Mouse (Mus musculus): ENCODE data around the gene Gapt. TPM values are rescaled to one million over a fixed set of nuclear protein-coding genes. Genes with fewer than 3 reads are reported as not detected.
A peak's percentile ranks its signal among the peaks of the same experiment; 100 is the strongest.
"Not testable (repeated sequence)": the region's sequence is repeated elsewhere in the genome, so short reads cannot be mapped to it uniquely, and the experiment has no call there.

Gene Gapt
- polyA plus RNA-seq (2015; fragmentation: Nextera tagmentation; extraction: Ambion mirVana): 0.39 and 0.40 TPM in 2 replicates

GRCm38 (mm10) chr13:110356941-110357340 is at the start of gene Gapt:
Gene Gapt, minus strand, starts transcription at chr13:110357199.
- ATAC-seq: no peak
- no peak within 1 kb of the TSS for H3K9ac ChIP-seq (ENCODE audit: low read depth, low read length)

DNA sequence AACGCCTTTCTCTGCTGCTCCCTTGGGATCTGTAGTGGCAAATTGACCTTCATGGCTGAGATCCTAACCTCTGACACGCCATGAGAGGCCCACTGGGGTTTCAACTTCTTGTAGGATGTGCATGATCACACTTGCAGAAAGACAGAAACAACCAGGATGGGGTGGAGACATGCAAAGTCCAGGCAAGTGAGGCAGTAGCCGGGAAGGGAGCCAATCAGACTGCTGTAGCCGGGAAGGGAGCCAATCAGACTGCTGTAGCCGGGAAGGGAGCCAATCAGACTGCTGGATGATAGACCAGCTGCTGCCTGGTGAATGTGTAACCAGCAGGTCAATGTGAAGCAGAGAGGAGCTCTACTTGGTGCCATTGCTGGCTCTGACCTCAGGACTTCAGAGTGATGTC is 49.2 kb upstream of the Gapt start:
- H3K9me3 ChIP-seq (ENCODE audit: control insufficient read depth, low read length): no peaks in the 10 kb centered on the region
- H3K27ac ChIP-seq (ENCODE audit: low read length): no peak overlapping the region
- no peaks in the 10 kb centered on the region for H3K27me3 ChIP-seq (replicated peaks; ENCODE audit: control insufficient read depth, insufficient read depth, low read length)
- no peaks in the 10 kb centered on the region for H3K4me1 ChIP-seq (ENCODE audit: control insufficient read depth, insufficient read depth, low read length)
- 77% methylated on average over 5 of the region's 5 CpGs for WGBS
- peak; percentile 55; the same call in 1 of the 2 replicates for ATAC-seq
- no peaks in the 10 kb centered on the region for H3K36me3 ChIP-seq (ENCODE audit: control insufficient read depth, insufficient read depth, low read length)
- no peak overlapping the region for H3K9ac ChIP-seq (ENCODE audit: low read depth, low read length)
- H3K4me2 ChIP-seq (ENCODE audit: low read depth, low read length): no peak overlapping the region
- no peak overlapping the region for H3K4me3 ChIP-seq (ENCODE audit: low read length)

More at GRCm38 (mm10) chr13:110356941-110357340, at the start of gene Gapt:
- Histone ChIP-seq H3K9me3 (ENCODE audit: control insufficient read depth, low read length) (no peaks in the 10 kb centered on the region), H3K27me3 (replicated peaks; ENCODE audit: control insufficient read depth, insufficient read depth, low read length) (no peaks in the 10 kb centered on the region), H3K4me2 (ENCODE audit: low read depth, low read length) (no peak within 1 kb of the TSS), H3K36me3 (ENCODE audit: control insufficient read depth, insufficient read depth, low read length) (no peaks in the 10 kb centered on the region), H3K4me1 (ENCODE audit: control insufficient read depth, insufficient read depth, low read length) (no peaks in the 10 kb centered on the region), H3K27ac (ENCODE audit: low read length) (no peak within 1 kb of the TSS), H3K4me3 (ENCODE audit: low read length) (no peak within 1 kb of the TSS)
- WGBS: 71% methylated on average over 2 of the region's 2 CpGs

DNA sequence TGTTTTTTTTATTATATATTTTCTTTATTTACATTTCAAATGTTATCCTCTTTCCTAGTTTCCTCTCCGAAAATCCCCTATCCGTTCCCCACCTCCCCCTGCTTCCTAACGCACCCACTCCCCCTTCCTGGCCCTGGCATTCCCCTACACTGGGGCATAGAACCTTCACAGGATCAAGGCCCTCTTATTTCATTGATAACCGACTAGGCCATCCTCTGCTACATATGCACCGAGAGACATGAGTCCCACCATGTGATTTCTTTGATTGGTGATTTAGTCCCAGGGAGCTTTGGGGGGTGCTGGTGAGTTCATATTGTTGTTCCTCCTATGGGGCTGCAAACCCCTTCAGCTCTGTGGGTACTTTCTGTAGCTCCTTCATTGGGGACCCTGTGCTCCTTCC is 47.7 kb upstream of the Gapt start:
- ATAC-seq; H3K9me3 ChIP-seq (ENCODE audit: control insufficient read depth, low read length); H3K27ac ChIP-seq (ENCODE audit: low read length); H3K4me2 ChIP-seq (ENCODE audit: low read depth, low read length); H3K4me3 ChIP-seq (ENCODE audit: low read length); H3K4me1 ChIP-seq (ENCODE audit: control insufficient read depth, insufficient read depth, low read length); H3K27me3 ChIP-seq (replicated peaks; ENCODE audit: control insufficient read depth, insufficient read depth, low read length); H3K36me3 ChIP-seq (ENCODE audit: control insufficient read depth, insufficient read depth, low read length); H3K9ac ChIP-seq (ENCODE audit: low read depth, low read length): not testable (repeated sequence)
- WGBS: 86% methylated on average over 5 of the region's 5 CpGs

GRCm38 (mm10) chr13:110404059-110404458 is 47.1 kb upstream of the Gapt start:
- H3K4me2 ChIP-seq (ENCODE audit: low read depth, low read length): no peak overlapping the region
- H3K4me3 ChIP-seq (ENCODE audit: low read length): no peak overlapping the region
- H3K36me3 ChIP-seq (ENCODE audit: control insufficient read depth, insufficient read depth, low read length): peaks cover 3% of the 10 kb centered on the region; the same call in 1 of the 2 replicates
- 73% methylated on average over 8 of the region's 8 CpGs for WGBS
- no peak for ATAC-seq
- H3K9me3 ChIP-seq (ENCODE audit: control insufficient read depth, low read length): no peaks in the 10 kb centered on the region
- H3K27ac ChIP-seq (ENCODE audit: low read length): no peak overlapping the region
- H3K4me1 ChIP-seq (ENCODE audit: control insufficient read depth, insufficient read depth, low read length): no peaks in the 10 kb centered on the region
- no peak overlapping the region for H3K9ac ChIP-seq (ENCODE audit: low read depth, low read length)
- no peaks in the 10 kb centered on the region for H3K27me3 ChIP-seq (replicated peaks; ENCODE audit: control insufficient read depth, insufficient read depth, low read length)

GRCm38 (mm10) chr13:110401877-110402276 is 44.9 kb upstream of the Gapt start:
- WGBS: 87% methylated on average over 2 of the region's 2 CpGs

GRCm38 (mm10) chr13:110401443-110401842 is 44.4 kb upstream of the Gapt start:
- no peak overlapping the region for H3K27ac ChIP-seq (ENCODE audit: low read length)

More at GRCm38 (mm10) chr13:110401877-110402276, 44.9 kb upstream of the Gapt start:
- no peaks in the 10 kb centered on the region for H3K27me3 ChIP-seq (replicated peaks; ENCODE audit: control insufficient read depth, insufficient read depth, low read length)
- H3K4me3 ChIP-seq (ENCODE audit: low read length): no peak overlapping the region
- no peaks in the 10 kb centered on the region for H3K9me3 ChIP-seq (ENCODE audit: control insufficient read depth, low read length)
- no peaks in the 10 kb centered on the region for H3K4me1 ChIP-seq (ENCODE audit: control insufficient read depth, insufficient read depth, low read length)
- peaks cover 17% of the 10 kb centered on the region for H3K36me3 ChIP-seq (ENCODE audit: control insufficient read depth, insufficient read depth, low read length)
- no peak overlapping the region for H3K4me2 ChIP-seq (ENCODE audit: low read depth, low read length)
- no peak overlapping the region for H3K9ac ChIP-seq (ENCODE audit: low read depth, low read length)
- H3K27ac ChIP-seq (ENCODE audit: low read length): no peak overlapping the region
- no peak for ATAC-seq

GRCm38 (mm10) chr13:110398513-110399270 is 41.7 kb upstream of the Gapt start:
- WGBS: 71% methylated on average over 24 of the region's 24 CpGs
- Histone ChIP-seq H3K27me3 (replicated peaks; ENCODE audit: control insufficient read depth, insufficient read depth, low read length) (no peaks in the 10 kb centered on the region), H3K4me3 (ENCODE audit: low read length) (peak overlapping the region; percentile 29), H3K9ac (ENCODE audit: low read depth, low read length) (peak overlapping the region; percentile 38; the same call in 1 of the 2 replicates), H3K4me1 (ENCODE audit: control insufficient read depth, insufficient read depth, low read length) (no peaks in the 10 kb centered on the region), H3K36me3 (ENCODE audit: control insufficient read depth, insufficient read depth, low read length) (peaks cover 17% of the 10 kb centered on the region), H3K27ac (ENCODE audit: low read length) (no peak overlapping the region), H3K4me2 (ENCODE audit: low read depth, low read length) (peak overlapping the region; percentile 30; the same call in 1 of the 2 replicates), H3K9me3 (ENCODE audit: control insufficient read depth, low read length) (no peaks in the 10 kb centered on the region)
- no peak for ATAC-seq

More at GRCm38 (mm10) chr13:110401443-110401842, 44.4 kb upstream of the Gapt start:
- WGBS: 62% methylated on average over 3 of the region's 3 CpGs
- Histone ChIP-seq H3K4me3 (ENCODE audit: low read length) (no peak overlapping the region), H3K9me3 (ENCODE audit: control insufficient read depth, low read length) (no peaks in the 10 kb centered on the region), H3K4me1 (ENCODE audit: control insufficient read depth, insufficient read depth, low read length) (no peaks in the 10 kb centered on the region), H3K36me3 (ENCODE audit: control insufficient read depth, insufficient read depth, low read length) (peaks cover 17% of the 10 kb centered on the region), H3K4me2 (ENCODE audit: low read depth, low read length) (no peak overlapping the region), H3K27me3 (replicated peaks; ENCODE audit: control insufficient read depth, insufficient read depth, low read length) (no peaks in the 10 kb centered on the region), H3K9ac (ENCODE audit: low read depth, low read length) (no peak overlapping the region)
- ATAC-seq: no peak

DNA sequence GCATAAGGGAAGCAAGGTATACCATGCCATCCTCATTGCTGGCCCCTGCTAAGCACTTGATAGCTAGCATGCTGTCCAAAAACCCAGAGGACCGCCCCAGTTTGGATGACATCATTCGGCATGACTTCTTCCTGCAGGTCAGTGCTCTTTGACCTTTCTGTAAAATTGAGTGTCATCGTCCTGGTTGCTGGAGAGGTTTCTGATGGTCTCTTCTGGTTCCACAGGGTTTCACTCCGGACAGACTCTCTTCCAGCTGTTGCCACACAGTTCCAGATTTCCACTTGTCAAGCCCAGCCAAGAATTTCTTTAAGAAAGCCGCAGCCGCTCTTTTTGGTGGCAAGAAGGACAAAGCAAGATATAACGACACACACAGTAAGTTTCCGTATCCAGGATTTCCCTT is 40.8 kb upstream of the Gapt start:
- 0 out of 2 replicates have a peak overlapping the region, but pooled peaks have one; percentile 23 for H3K9ac ChIP-seq (ENCODE audit: low read depth, low read length)
- H3K27me3 ChIP-seq (replicated peaks; ENCODE audit: control insufficient read depth, insufficient read depth, low read length): no peaks in the 10 kb centered on the region
- peak overlapping the region; percentile 29 for H3K4me3 ChIP-seq (ENCODE audit: low read length)
- 0 out of 2 replicates have a peak, but pooled peaks cover under 1% of the 10 kb centered on the region for H3K4me1 ChIP-seq (ENCODE audit: control insufficient read depth, insufficient read depth, low read length)
- H3K36me3 ChIP-seq (ENCODE audit: control insufficient read depth, insufficient read depth, low read length): peaks cover 17% of the 10 kb centered on the region
- 82% methylated on average over 8 of the region's 8 CpGs for WGBS
- H3K9me3 ChIP-seq (ENCODE audit: control insufficient read depth, low read length): no peaks in the 10 kb centered on the region
- ATAC-seq: no peak
- H3K27ac ChIP-seq (ENCODE audit: low read length): no peak overlapping the region
- peak overlapping the region; percentile 10; the same call in 1 of the 2 replicates for H3K4me2 ChIP-seq (ENCODE audit: low read depth, low read length)

GRCm38 (mm10) chr13:110395916-110396685 is 39.1 kb upstream of the Gapt start:
- Histone ChIP-seq H3K27me3 (replicated peaks; ENCODE audit: control insufficient read depth, insufficient read depth, low read length) (no peaks in the 10 kb centered on the region), H3K9ac (ENCODE audit: low read depth, low read length) (peak overlapping the region; percentile 83), H3K36me3 (ENCODE audit: control insufficient read depth, insufficient read depth, low read length) (peaks cover 17% of the 10 kb centered on the region), H3K4me3 (ENCODE audit: low read length) (peak overlapping the region; percentile 76), H3K27ac (ENCODE audit: low read length) (no peak overlapping the region), H3K4me1 (ENCODE audit: control insufficient read depth, insufficient read depth, low read length) (peaks cover 3% of the 10 kb centered on the region; the same call in 1 of the 2 replicates), H3K4me2 (ENCODE audit: low read depth, low read length) (peak overlapping the region; percentile 95), H3K9me3 (ENCODE audit: control insufficient read depth, low read length) (no peaks in the 10 kb centered on the region)
- no peak for ATAC-seq
- 5% methylated on average over 21 of the region's 21 CpGs for WGBS

Measured in intestine, embryonic 16.5 days (tissue).